Mouse (Mus musculus): Measurements from ENCODE around the gene Dscaml1.
"Not testable (repeated sequence)": the region's sequence is repeated elsewhere in the genome, so short reads cannot be mapped to it uniquely, and the experiment has no call there.

Gene Dscaml1

DNA sequence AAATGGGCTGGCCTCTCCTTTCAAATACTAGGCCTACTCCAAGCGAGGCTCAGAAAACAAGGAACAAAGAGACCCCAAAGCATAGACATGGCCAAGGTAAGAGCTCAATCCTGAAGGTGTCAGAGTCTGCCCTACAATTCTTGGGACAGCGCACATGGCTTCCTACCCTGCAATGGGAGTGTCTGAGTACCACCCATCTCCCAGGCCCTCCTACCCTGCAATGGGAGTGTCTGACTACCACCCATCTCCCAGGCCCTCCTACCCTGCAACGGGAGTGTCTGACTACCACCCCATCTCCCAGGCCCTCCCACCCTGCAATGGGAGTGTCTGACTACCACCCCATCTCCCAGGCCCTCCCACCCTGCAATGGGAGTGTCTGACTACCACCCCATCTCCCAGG lies 349.7 kb downstream of the Dscaml1 start:
- not testable (repeated sequence) for DNase-seq (ENCODE audit: low read depth, low spot score)

DNA sequence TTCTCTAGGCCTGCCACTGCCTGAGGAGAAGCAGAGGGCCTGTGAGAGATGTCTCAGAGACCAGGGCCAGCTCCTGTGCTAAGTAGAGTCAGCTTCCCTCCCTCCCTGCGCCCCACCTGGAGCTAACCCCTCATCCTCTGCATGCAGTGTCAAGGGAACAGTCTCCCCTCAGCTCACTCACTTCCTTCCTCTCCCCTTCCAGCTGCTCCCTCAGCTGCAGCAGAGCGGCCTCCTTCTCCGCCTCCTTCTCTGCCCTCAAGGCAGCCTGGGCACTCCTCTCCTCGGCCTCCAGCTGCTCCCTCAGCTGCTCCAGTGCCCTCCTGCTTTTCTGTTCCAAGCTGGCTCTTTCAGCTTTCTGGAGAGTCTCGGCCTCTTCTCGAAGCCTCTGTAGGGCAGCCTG lies 352.8 kb downstream of the Dscaml1 start:
- DNase-seq (ENCODE audit: low read depth, low spot score) = no peak

DNA sequence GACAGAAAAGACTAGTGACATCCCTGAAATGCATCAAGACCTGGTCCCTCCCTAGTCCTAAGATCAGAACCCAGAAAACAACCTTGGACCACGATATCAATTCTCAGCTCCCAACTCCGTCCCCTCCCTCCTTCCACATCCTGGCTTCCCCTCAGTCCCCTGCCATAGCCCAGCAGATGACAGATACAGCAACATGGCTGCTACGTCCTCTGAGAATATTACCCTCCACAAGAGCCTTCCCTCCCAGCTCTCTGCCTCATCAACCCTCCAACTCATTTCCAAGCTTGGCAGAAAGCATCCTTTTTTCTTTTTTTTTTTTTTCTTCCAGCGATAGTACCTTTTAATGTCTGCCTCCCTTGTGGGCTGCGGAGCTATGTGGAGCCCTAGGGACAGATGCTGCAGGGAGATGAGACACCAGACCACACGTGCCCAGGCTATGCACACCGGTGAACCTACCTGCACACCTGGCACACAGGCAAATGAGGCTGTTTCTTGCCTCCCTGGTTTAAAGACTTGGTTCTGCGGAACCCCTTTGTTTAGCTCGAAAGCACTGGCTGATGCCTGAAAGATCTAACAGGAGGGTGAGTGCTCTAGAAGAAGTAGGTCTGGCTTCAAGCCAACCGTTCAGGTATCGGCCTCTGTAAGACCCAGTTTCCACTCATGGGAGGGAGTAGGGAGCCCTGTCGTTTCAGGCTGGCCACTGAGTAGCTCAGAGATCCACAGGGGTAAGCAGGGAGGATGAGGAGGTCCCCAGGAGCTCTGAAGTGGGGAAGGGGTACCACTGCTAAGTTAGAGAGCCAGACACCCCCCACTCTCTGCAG lies 357.0 kb downstream of the Dscaml1 start:
- no peak for DNase-seq (ENCODE audit: low read depth, low spot score)

DNA sequence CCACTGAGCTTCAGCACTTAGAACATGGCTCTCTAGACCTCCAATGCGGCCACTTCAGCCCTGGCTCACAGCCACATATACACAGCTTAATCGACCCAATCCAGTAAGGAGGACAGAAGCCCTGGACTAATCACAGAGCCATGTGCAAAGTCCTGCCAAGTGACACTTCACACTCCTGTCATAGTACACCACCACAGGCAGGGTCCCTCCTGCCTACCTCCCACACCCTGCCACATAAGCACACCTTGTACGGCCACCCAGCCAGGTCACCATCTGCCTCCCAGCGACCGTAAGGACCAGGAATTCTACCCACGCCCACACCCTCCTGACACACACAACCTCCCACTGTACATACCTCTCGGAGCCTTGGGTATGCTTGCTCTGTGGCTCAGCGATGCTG lies 360.6 kb downstream of the Dscaml1 start:
- no peak for DNase-seq (ENCODE audit: low read depth, low spot score)

DNA sequence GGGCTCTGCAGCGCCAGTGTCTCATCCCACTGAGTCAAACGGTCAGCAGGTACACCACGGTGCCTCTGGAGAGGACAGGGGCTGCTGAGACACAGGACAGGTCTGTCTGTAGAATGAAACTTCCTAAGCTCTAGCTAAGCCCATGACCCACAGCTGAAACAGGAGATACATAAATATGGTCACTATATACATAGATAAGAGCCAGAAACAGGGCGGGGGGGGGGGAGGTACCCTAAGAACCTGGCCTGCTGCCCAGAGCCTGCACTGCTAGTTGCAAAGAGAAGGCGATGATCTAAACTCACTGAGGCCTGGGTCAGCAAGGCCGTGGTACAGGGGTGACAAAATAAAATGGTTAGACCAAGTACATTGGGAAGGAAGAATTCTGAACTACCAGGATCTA lies 361.1 kb downstream of the Dscaml1 start:
- no peak for DNase-seq (ENCODE audit: low read depth, low spot score)

DNA sequence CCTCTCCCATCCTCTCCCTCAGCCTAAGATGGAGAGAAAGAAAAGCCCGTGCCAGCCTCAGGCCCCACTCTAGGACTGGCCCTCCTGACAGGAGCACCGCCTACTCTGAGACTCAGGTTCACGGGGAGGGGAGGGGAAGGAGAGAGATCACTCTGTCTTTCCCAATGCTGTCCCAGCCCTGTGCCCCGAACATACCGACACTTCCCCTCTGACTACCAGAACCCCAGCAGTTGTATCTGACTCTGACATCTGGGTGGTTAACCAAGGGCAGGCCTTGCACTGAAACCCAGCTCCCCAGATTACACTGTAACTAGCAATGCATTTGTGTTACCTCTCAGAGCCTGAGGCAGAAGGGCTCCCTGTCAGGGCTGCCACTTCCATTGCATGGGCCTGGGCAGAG lies 362.0 kb downstream of the Dscaml1 start:
- no peak for DNase-seq (ENCODE audit: low read depth, low spot score)

DNA sequence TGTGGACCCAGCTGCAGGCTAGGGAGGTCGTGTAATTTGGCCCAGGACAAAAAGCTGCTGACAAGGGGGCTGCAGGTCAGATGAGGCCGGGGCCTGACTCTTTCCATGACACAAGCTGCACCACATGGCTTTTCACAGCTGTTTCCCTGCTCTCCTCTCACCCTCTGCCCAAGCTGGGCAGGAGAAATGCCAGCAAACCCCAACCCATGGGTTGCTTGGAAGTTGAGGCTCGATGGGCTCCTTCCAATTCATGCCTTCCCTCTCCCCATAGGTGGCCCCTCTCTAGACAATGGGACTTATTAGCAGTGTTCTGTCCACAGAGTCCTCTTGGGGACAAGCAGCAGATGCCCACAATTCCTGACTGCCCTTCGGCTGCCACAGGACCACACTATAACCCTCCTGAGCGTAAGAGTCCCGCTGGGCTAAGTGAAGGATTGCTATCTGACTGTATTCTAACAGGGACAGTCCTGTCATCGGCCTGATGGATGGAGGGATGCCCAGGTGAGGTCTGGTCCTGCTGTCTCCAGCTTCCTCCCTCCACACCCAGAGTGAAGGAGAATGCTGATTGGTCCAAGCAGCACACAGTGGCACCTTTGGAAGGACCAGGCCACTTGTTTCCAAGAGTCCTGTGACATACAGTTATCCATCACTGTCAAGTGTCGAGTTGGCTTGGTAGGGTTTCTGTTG lies 365.2 kb downstream of the Dscaml1 start:
- DNase-seq (ENCODE audit: low read depth, low spot score) = no peak

DNA sequence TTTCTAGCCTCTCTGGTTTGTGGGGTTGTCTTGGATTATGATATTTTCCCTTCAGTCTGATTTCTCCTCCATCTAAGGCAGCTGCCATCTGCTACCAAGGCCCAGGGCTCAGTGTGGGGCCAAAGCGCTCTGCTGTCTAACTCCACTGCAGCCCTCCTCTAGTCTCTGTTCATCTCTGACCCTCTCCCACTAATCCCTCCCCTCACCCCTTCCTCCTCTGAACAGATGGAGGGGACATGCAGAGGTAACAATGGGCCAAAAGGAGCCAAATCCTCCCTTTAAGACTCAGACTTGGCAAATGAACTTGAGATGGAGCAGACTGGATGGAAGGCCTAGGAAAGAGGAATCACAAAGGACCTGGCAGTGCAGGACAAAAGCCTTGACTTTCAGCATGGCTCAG lies 365.8 kb downstream of the Dscaml1 start:
- DNase-seq (ENCODE audit: low read depth, low spot score) = no peak

DNA sequence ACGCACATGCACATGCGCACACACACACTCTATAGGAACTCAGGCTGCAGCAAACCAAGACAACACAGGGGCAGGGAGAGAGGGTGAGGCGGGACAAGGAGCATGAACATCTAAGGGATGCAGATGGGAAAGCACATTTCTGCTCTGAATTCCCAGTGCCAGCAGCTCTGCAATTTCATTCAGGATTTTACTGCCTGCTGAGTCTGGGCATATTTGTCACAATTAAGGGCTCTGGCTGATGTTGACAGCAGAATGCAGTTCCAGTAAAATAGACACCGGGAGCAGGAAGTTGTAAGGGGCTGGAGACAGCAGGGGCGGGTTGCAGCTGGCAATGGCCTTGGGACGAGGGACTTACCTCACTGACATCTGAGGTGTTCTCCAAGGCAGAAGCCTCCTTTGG lies 367.3 kb downstream of the Dscaml1 start:
- no peak for DNase-seq (ENCODE audit: low read depth, low spot score)

DNA sequence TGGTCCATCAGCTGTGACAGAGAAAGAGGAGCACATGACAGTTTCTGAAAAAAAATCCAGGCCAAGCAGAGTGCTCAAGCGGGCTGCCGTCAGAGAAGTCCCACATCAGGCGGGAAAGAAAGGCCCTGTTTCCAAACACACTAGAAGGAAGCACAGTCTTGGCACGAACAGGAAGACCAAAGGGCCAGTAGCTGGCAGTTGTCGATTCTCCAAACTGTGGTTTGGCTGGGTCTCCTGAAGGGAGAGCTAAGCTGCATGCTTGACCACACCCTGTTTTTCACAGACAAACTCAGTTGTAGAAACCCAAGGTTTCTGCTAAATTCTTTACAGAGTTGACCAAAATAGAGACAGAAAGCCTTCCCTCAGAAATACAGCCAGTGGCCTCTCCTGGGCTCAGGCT lies 369.3 kb downstream of the Dscaml1 start:
- DNase-seq (ENCODE audit: low read depth, low spot score) = no peak

DNA sequence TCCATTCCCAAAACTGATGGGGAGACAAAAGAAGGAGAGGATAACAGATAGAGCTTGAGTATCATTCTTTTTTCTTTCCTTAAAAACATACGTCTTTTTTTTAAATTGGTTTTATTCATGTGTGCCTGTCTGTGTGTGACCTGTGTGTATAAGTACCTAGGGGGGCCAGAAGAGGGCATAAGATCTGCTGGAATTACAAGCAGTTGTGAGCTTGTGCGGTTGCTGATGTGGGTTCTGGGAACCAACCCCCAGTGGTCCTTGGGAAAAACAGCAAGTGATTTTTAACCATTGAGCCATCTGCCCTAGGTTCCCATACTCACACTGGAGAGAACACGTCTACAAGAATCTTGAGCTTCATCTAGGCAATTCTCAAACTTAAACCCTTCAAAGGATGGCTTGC lies 370.8 kb downstream of the Dscaml1 start:
- DNase-seq (ENCODE audit: low read depth, low spot score) = no peak

DNA sequence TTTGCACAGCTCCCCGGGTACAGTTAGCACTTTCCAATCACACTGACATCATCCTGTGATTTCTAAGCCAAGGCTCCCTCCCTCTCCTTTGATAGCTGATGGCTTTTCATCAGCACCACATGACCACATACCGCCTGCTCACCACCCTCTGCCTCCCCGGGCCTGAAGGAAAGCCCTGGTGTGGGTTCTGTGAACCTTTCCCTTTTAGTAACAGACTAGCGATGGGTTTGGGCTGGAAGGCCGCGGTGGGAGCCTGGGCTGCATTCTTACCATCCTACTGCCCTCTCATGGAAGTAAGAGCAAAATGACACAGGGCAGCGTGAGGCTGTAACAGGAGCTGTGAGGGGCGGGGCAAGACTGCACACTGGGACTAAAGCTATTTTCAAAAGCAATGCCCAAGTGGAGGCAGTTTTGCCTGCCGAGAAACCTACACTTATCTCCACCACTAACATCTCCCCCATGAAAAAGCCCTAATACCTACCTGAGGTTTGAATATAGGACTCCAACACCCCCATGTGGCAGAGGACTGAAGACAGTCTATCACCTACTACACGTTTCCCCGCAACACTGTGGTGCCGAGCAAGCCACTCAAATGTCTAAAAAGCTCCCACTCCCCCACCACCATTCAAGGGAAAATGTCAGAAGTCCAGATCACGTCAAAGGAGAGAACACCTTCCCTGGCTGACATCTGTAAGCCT lies 372.2 kb downstream of the Dscaml1 start:
- DNase-seq (ENCODE audit: low read depth, low spot score) = peak; percentile 29

DNA sequence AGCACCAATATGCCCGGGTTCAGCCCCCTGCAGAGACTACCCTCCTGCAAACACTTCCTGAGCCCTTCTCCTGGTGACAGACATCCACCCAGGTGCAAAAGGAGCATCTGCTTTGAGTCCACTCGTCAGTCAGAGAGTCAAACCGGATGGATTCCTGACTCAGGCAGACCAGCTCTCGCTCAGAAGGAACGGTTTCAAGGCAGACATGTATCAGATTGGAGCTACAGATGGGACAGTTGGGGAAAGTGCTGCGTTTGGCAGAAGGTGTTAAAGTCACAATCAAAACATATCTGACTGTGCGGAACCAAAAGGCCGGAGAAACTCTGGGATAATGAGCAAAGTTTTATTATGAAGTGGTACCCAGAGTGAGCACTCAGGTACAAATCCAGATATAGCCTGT lies 373.0 kb downstream of the Dscaml1 start:
- no peak for DNase-seq (ENCODE audit: low read depth, low spot score)
